Mouse (Mus musculus) intestine, postnatal 0 days (tissue): ENCODE measurements around the gene Selp. TPM values are rescaled to one million over a fixed set of nuclear protein-coding genes. Genes with fewer than 3 reads are reported as not detected.

Experiments used
- ATAC-seq: fragments of 200-750 bp; cut with Nextera tagmentation; 2 replicates; pipeline ENCODE4 v1.8.0; 2017; ENCODE audit warnings: mild to moderate bottlenecking, moderate TSS enrichment, moderate library complexity
- H3K27ac ChIP-seq: fragments of 300-500 bp; sonication (generic); 2 replicates; pipeline ENCODE4 v1.5.1; 2014; ENCODE audit warnings: mild to moderate bottlenecking, low read depth, low read length, moderate library complexity
- H3K27me3 ChIP-seq: fragments of 300-500 bp; sonication (generic); replicated peaks from 2 replicates; pipeline ENCODE4 v1.6.1; 2014; ENCODE audit warnings: low read length, mixed read lengths; ENCODE audit not compliant: control insufficient read depth, insufficient read depth
- H3K36me3 ChIP-seq: fragments of 300-500 bp; sonication (generic); 2 replicates; pipeline ENCODE4 v1.6.1; 2014; ENCODE audit warnings: mild to moderate bottlenecking, moderate library complexity; ENCODE audit not compliant: control insufficient read depth, insufficient read depth
- H3K4me1 ChIP-seq: fragments of 300-500 bp; sonication (generic); replicated peaks from 2 replicates; pipeline ENCODE4 v1.6.1; 2014; ENCODE audit warnings: antibody characterized with exemption, low read length, mixed read lengths; ENCODE audit not compliant: control insufficient read depth, insufficient read depth
- H3K4me2 ChIP-seq: fragments of 300-500 bp; sonication (generic); replicated peaks from 2 replicates; pipeline ENCODE4 v1.6.1; 2014; ENCODE audit warnings: low read depth, mild to moderate bottlenecking, moderate library complexity
- H3K4me3 ChIP-seq: fragments of 300-500 bp; sonication (generic); 2 replicates; pipeline ENCODE4 v1.5.1; 2014; ENCODE audit warnings: low read depth, low read length
- H3K9ac ChIP-seq: fragments of 300-500 bp; sonication (generic); 2 replicates; pipeline ENCODE4 v1.6.1; 2014; ENCODE audit warnings: mild to moderate bottlenecking, low read depth, low read length
- H3K9me3 ChIP-seq: fragments of 300-500 bp; sonication (generic); 2 replicates; pipeline ENCODE4 v1.6.1; 2016; ENCODE audit warnings: mixed run types; ENCODE audit not compliant: control insufficient read depth
- CTCF ChIP-seq: sonication (generic); IDR thresholded peaks from 2 replicates; pipeline ENCODE4 v1.5.1; 2016; ENCODE audit warnings: low read depth, mild to moderate bottlenecking, control low read depth, antibody characterized with exemption, moderate library complexity
- WGBS: fragments of 180-500 bp; shearing (Covaris S2); extraction: QIAGEN DNeasy Blood & Tissue Kit; methylation state at CpG from one replicate; pipeline ENCODE4 v1.1.7; 2014; 5-methylcytosine and 5-hydroxymethylcytosine counted together
- polyA plus RNA-seq: library from polyadenylated mRNA; unstranded; fragments of >200 nt; fragmentation: Nextera tagmentation; extraction: Ambion mirVana; gene quantifications from 2 replicates; pipeline ENCODE4 v1.2.1, GENCODE M21; 2015

Gene Selp
- polyA plus RNA-seq = 0.41 and 0.50 TPM in 2 replicates

DNA sequence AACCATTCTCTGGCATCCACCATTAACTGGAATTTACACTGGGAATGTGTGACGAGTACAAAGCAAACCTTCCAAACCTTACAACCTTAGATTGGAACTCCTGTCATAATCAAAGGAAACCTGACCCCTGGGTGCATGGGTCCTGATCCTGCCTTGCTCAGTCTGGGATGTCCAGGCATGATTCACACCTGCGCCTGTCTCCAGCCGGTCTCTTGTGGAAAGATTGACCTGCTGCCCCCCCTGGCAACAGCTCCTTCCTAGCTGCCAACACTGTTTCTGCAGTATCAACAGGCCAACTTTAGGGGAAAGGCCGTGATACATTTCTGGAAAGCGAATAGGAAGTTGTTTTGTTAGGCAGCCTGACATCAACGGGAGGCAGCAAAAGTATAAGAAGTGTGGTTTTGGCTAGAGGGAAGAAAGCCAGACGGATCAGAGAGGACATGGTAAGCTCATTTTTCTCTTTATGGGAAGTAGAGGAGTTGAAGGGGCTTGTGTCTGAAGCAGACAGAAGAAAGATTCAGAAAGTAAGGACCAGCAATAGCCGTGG is at the start of gene Selp:
Gene Selp (plus strand): TSS at position 318 of the 547 bp plus-strand sequence.
- no peak within 1 kb of the TSS for H3K9ac ChIP-seq
- no peaks in the 10 kb centered on the region for H3K4me1 ChIP-seq
- H3K4me2 ChIP-seq = no peak within 1 kb of the TSS
- no peaks in the 10 kb centered on the region for H3K27me3 ChIP-seq
- WGBS = 65% methylated on average over 8 of the region's 8 CpGs
- H3K9me3 ChIP-seq = no peaks in the 10 kb centered on the region
- no peak within 1 kb of the TSS for H3K4me3 ChIP-seq
- H3K36me3 ChIP-seq = no peaks in the 10 kb centered on the region
- no peak for TF ChIP-seq CTCF
- H3K27ac ChIP-seq = no peak within 1 kb of the TSS
- no peak for ATAC-seq

GRCm38 (mm10) chr1:164069261-164069660 is 45.8 kb upstream of the Selp start:
- H3K9me3 ChIP-seq = no peaks in the 10 kb centered on the region
- H3K9ac ChIP-seq = no peak overlapping the region
- no peak overlapping the region for H3K4me2 ChIP-seq
- H3K36me3 ChIP-seq = no peaks in the 10 kb centered on the region
- no peaks in the 10 kb centered on the region for H3K27me3 ChIP-seq
- H3K4me1 ChIP-seq = no peaks in the 10 kb centered on the region
- no peak overlapping the region for H3K27ac ChIP-seq
- no peak overlapping the region for H3K4me3 ChIP-seq
- TF ChIP-seq CTCF = no peak
- no peak for ATAC-seq

DNA sequence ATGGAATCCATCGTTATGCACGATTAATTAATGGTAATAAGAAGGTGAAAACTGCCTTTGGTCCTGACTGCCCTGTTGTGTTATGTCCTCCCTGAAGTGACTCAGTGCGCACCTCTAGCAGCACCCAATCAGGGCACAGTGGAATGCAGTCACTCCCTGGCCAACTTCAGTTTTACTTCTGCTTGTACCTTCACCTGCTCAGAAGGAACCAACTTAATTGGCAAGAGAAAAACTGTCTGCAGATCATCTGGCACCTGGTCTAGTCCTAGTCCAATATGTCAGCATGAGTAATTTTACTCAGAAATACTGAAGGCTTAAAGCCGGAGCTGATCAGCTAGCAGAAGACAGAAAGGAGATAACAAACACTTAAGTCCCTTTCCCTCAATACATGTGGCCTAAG is 44.6 kb upstream of the Selp start:
- Histone ChIP-seq H3K36me3 (no peaks in the 10 kb centered on the region), H3K4me1 (no peaks in the 10 kb centered on the region), H3K4me3 (no peak overlapping the region), H3K4me2 (no peak overlapping the region), H3K9me3 (no peaks in the 10 kb centered on the region), H3K27ac (no peak overlapping the region), H3K27me3 (no peaks in the 10 kb centered on the region), H3K9ac (no peak overlapping the region)
- TF ChIP-seq CTCF = no peak
- WGBS = 91% methylated on average over 4 of the region's 4 CpGs
- ATAC-seq = no peak

DNA sequence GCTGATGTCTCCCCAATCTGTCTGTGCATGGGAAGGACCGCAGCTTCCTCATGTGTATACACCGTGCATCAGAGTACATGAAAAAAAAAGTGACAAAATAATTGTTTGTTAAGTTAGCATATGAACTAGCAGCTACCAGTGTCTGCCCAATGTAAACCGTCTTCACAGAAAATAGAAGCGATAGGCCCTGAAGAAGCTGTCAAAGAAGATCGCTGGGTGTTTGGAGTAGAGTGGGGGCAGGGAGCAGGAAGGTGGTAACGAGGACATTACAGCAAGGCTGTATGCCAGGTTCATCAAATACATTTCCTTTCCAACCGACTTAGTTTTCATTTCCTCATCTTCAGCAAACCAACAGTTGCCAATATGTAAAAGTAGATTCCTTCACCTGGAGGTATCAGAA is 44.0 kb upstream of the Selp start:
- WGBS = 78% methylated on average over 7 of the region's 7 CpGs
- H3K36me3 ChIP-seq = no peaks in the 10 kb centered on the region

GRCm38 (mm10) chr1:164072001-164072400 is 43.1 kb upstream of the Selp start:
- TF ChIP-seq CTCF = no peak
- ATAC-seq = no peak
- Histone ChIP-seq H3K9me3 (no peaks in the 10 kb centered on the region), H3K27ac (no peak overlapping the region), H3K4me2 (no peak overlapping the region), H3K4me1 (no peaks in the 10 kb centered on the region), H3K36me3 (no peaks in the 10 kb centered on the region), H3K4me3 (no peak overlapping the region), H3K9ac (no peak overlapping the region), H3K27me3 (no peaks in the 10 kb centered on the region)
- WGBS = 90% methylated on average over 4 of the region's 4 CpGs

More for the DNA sequence above, 44.0 kb upstream of the Selp start:
- no peak for TF ChIP-seq CTCF
- ATAC-seq = no peak
- Histone ChIP-seq H3K9me3 (no peaks in the 10 kb centered on the region), H3K27ac (no peak overlapping the region), H3K4me3 (no peak overlapping the region), H3K9ac (no peak overlapping the region), H3K4me1 (no peaks in the 10 kb centered on the region), H3K27me3 (no peaks in the 10 kb centered on the region), H3K4me2 (no peak overlapping the region)

GRCm38 (mm10) chr1:164073091-164073490 is 42.0 kb upstream of the Selp start:
- Histone ChIP-seq H3K9ac (no peak overlapping the region), H3K27me3 (no peaks in the 10 kb centered on the region), H3K36me3 (no peaks in the 10 kb centered on the region), H3K4me3 (no peak overlapping the region), H3K4me2 (no peak overlapping the region), H3K27ac (no peak overlapping the region), H3K4me1 (no peaks in the 10 kb centered on the region), H3K9me3 (no peaks in the 10 kb centered on the region)
- 86% methylated on average over 9 of the region's 9 CpGs for WGBS
- ATAC-seq = no peak
- no peak for TF ChIP-seq CTCF

DNA sequence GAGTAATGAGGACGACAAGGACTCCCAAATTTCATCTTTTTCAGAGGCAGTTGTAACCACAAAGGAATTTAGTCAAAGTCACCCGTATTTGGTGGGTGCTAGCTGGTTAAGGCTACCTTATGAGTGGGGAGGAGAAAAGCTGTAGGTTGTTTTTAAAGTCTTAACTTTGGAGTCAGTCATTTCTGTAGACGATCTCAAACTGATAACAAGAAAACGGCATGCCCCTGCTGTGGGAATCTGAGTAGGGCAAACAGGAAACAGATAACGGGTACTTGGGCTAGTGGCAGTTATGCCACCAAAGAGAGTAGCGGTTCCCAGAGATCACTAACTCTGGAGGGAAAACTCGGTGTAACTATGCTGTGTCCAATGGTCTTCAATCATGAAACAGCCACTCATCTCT is 41.3 kb upstream of the Selp start:
- WGBS = 79% methylated on average over 7 of the region's 7 CpGs

More for the DNA sequence above, 41.3 kb upstream of the Selp start:
- no peak for ATAC-seq
- Histone ChIP-seq H3K36me3 (no peaks in the 10 kb centered on the region), H3K27me3 (no peaks in the 10 kb centered on the region), H3K4me3 (no peak overlapping the region), H3K9ac (no peak overlapping the region), H3K9me3 (no peaks in the 10 kb centered on the region), H3K4me2 (no peak overlapping the region), H3K4me1 (no peaks in the 10 kb centered on the region), H3K27ac (no peak overlapping the region)
- TF ChIP-seq CTCF = no peak
